Mouse (Mus musculus) thymus, postnatal 25 days (tissue): ENCODE data around the gene Ppp2r5c.

Experiments used
- DNase-seq: peaks from one replicate; pipeline ENCODE4 v3.0.0; 2022

The Ppp2r5c gene

GRCm38 (mm10) chr12:110512884-110513283, 66.0 kb downstream of the Ppp2r5c start:
- DNase-seq, result no peak

GRCm38 (mm10) chr12:110515676-110516075, 68.8 kb downstream of the Ppp2r5c start:
- DNase-seq, result no peak

GRCm38 (mm10) chr12:110520236-110520987, 73.5 kb downstream of the Ppp2r5c start:
- no peak for DNase-seq

- DNase-seq, result no peak
These were observed 76.6 kb downstream of the Ppp2r5c start for GRCm38 (mm10) chr12:110523526-110523925.

GRCm38 (mm10) chr12:110532711-110533110, 85.8 kb downstream of the Ppp2r5c start:
- DNase-seq, result no peak

GRCm38 (mm10) chr12:110533151-110533550, 86.2 kb downstream of the Ppp2r5c start:
- no peak for DNase-seq

- no peak for DNase-seq
These were observed 86.9 kb downstream of the Ppp2r5c start for GRCm38 (mm10) chr12:110533832-110534231.

GRCm38 (mm10) chr12:110535361-110535760, 88.4 kb downstream of the Ppp2r5c start:
- no peak for DNase-seq

- DNase-seq, result no peak
These were observed 90.8 kb downstream of the Ppp2r5c start for GRCm38 (mm10) chr12:110537751-110538150.

GRCm38 (mm10) chr12:110539346-110539745, 92.4 kb downstream of the Ppp2r5c start:
- DNase-seq, result no peak

- no peak for DNase-seq
These were observed 92.9 kb downstream of the Ppp2r5c start for GRCm38 (mm10) chr12:110539798-110540197.

- no peak for DNase-seq
These were observed 93.4 kb downstream of the Ppp2r5c start for GRCm38 (mm10) chr12:110540273-110540672.

- DNase-seq, result no peak
These were observed 94.1 kb downstream of the Ppp2r5c start for GRCm38 (mm10) chr12:110541001-110541400.

- no peak for DNase-seq
These were observed 94.6 kb downstream of the Ppp2r5c start for GRCm38 (mm10) chr12:110541528-110541927.

- no peak for DNase-seq
These were observed 98.3 kb downstream of the Ppp2r5c start for GRCm38 (mm10) chr12:110545040-110545701.

- no peak for DNase-seq
These were observed 100.7 kb downstream of the Ppp2r5c start for GRCm38 (mm10) chr12:110547573-110547972.

GRCm38 (mm10) chr12:110549437-110550112, 102.7 kb downstream of the Ppp2r5c start:
- DNase-seq, result no peak

- no peak for DNase-seq
These were observed 103.4 kb downstream of the Ppp2r5c start for GRCm38 (mm10) chr12:110550364-110550763.

- no peak for DNase-seq
These were observed 105.2 kb downstream of the Ppp2r5c start for GRCm38 (mm10) chr12:110552113-110552512.

- no peak for DNase-seq
These were observed 106.4 kb downstream of the Ppp2r5c start for GRCm38 (mm10) chr12:110553362-110553761.

- DNase-seq, result no peak
These were observed 108.8 kb downstream of the Ppp2r5c start for GRCm38 (mm10) chr12:110555536-110556240.

- DNase-seq, result no peak
These were observed 110.1 kb downstream of the Ppp2r5c start for GRCm38 (mm10) chr12:110556861-110557628.
